Mouse (Mus musculus) erythroblast, adult 5-6 weeks (primary cell): ENCODE measurements around the gene Tm7sf3. TPM values are rescaled to one million over a fixed set of nuclear protein-coding genes. Genes with fewer than 3 reads are reported as not detected.

Source experiments
- ATAC-seq: replicated peaks from 2 replicates; pipeline ENCODE4 v1.8.0; 2016; ENCODE audit warnings: moderate number of reproducible peaks, mild to moderate bottlenecking, moderate TSS enrichment, inconsistent platforms; ENCODE audit not compliant: poor library complexity, low FRiP score, severe bottlenecking
- total RNA-seq, 2 experiments: library from RNA; stranded (forward) in 1 of 2; stranded (reverse) in 1 of 2; fragments of 150-400 nt in 1 of 2; fragments of 200-764, 138-1000 nt in 1 of 2; gene quantifications; 2 replicates each; pipeline versions ENCODE4 v1.2.3 to v1.2.4; 2015 to 2017; ENCODE audit warnings: low replicate concordance in 2 of 2

Tm7sf3 gene
- total RNA-seq, 2 experiments from 2014 or later, result 18.6 to 33.0 TPM

- peak; percentile 84 for ATAC-seq
These were observed 20.1 kb upstream of the Tm7sf3 start for GRCm38 (mm10) chr6:146662679-146663078.

DNA sequence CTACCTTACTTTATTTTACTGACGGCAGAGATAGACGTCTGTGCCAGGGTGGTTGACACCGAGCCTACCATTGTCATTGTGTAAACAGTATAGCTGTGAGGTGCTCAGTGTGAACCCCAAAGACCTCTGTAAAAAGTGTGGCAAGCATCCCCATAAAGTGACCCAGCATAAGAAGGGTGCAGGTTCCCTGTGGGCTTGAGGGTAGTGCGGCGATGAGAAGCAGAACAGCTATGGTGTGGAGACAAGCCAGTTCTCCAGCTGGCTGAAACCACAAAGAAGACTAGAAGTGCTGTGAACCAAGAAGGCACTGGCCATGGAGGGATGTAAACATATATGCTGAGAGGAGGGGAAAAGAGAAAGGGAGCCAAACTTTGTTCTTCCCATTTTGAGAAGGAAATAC is 19.0 kb upstream of the Tm7sf3 start:
- no peak for ATAC-seq

- ATAC-seq, result no peak
These were observed 18.0 kb upstream of the Tm7sf3 start for GRCm38 (mm10) chr6:146660591-146660990.

- ATAC-seq, result peak; percentile 57; the same call in 1 of the 2 replicates
These were observed 10.6 kb upstream of the Tm7sf3 start for GRCm38 (mm10) chr6:146653197-146653596.

DNA sequence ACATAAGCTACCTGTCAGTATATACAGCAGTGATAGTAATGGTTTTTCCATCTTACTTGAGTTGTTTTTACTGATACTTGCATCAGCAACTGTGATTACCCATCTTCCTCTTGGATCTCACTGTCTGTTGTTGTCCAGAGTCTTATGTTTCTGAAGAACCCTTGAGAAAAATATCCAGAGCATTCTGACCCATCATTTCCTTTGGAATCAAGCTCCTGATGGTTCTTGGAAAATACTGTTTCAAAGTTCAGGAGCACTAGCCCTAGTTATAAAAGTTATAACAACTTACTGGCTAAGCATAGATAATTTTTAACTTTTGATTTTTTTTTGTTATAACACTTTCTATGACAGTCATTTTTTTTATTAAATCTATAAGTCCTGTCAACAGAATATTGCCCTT is 8.8 kb upstream of the Tm7sf3 start:
- ATAC-seq, result no peak

DNA sequence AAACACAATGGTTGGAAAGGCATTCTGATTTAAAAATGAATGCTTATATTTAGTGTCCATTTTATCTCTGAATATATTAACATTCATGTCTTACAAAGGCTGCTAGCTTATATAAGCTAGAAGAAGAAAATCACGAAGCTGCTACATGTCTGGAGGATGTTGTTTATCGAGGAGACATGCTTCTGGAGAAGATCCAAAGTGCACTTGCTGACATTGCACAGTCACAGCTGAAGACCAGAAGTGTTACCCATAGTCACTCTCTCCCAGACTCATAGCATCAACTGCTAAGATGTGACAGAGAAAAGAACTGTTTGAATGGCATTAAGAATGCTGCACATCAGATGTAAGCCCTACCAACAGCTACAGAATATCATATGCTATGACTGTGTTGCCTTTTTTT is 7.4 kb upstream of the Tm7sf3 start:
- ATAC-seq, result no peak

- ATAC-seq, result peak; percentile 62
These were observed 553 bp upstream of the Tm7sf3 start for GRCm38 (mm10) chr6:146643184-146643570.

DNA sequence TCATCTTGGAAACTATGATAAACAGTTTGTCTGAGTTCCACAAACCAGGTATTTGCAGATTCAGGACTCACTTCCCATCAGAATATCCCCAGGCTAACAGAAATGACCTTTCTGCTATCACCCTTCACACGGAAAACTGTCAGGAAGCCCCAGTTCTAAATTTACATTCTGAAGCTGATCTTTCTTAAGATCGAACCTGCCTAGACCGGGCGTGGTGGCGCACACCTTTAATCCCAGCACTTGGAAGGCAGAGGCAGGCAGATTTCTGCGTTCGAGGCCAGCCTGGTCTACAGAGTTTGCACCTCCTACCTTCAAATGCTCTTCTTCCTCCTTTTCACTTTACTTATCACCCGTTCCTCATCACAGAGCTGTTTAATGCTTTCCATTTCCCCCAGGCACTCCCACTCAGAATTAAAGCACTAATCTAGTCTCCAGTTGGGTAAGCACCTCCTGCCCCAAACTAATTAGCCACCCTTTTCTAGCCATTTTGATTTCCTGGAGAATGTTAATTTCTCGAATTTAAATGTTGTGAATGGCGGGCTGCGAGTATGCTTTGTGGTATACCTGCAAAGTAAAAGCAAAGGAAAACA is 908 bp downstream of the Tm7sf3 start:
- peak; percentile 19 for ATAC-seq

DNA sequence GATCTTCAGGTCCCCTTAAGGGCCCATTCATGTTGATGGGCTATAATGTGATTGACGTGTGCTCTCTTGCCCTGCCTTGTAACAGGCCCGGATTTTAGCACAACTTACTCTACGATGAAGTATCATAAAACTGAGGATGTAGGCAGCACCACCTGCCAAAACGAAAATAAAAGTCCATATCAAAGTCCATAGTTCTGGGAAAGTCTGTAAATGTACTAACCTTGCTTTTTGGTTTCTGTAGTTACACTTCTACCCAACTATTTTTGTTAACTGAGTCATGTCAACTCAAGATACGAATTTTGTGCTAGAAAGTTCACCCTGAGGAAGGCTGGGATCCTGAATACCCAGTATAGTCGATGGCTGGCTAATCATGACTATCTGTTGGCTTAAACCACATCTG is 1.6 kb downstream of the Tm7sf3 start:
- no peak for ATAC-seq

DNA sequence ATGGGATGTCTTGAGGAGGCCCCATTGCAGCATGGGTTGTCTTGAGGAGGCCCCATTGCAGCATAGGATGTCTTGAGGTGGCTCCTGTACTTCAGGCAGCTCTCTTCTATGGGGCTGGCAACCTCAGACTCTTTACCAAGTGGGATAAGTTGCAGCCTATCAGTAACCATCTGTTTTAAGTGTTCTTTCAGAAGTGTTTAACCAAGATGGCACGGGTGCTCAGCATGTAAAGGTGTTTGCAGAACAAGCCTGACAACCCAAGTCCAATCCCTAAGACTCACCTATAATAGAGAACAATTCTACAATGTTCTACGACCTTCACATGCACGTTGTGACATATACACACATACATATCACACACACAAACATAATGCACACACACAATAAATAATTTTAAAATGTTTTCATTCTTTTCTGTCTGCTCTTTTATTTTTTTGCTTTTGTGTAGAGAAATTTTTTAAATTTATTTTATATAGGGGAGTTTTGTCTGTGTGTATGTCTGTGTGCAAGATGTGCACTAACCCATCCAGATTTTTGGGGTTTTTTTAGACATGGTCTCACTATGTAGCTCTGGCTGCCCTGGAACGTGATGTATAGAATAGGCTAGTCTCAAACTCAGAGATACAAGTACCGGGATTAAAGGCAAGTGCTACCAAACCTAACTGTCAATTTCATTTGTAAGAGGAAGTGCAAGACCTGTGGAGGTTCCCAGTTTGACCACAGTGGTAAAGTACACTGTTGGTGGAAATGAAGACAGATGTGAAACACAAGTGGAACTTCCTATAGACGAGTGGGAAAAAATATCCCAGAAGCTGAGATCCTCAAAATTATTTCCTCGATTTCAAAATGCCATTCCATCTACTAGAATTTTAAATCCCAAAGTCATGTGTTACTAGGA is 2.3 kb downstream of the Tm7sf3 start:
- ATAC-seq, result no peak

- no peak for ATAC-seq
These were observed 6.1 kb downstream of the Tm7sf3 start for GRCm38 (mm10) chr6:146636482-146636881.

DNA sequence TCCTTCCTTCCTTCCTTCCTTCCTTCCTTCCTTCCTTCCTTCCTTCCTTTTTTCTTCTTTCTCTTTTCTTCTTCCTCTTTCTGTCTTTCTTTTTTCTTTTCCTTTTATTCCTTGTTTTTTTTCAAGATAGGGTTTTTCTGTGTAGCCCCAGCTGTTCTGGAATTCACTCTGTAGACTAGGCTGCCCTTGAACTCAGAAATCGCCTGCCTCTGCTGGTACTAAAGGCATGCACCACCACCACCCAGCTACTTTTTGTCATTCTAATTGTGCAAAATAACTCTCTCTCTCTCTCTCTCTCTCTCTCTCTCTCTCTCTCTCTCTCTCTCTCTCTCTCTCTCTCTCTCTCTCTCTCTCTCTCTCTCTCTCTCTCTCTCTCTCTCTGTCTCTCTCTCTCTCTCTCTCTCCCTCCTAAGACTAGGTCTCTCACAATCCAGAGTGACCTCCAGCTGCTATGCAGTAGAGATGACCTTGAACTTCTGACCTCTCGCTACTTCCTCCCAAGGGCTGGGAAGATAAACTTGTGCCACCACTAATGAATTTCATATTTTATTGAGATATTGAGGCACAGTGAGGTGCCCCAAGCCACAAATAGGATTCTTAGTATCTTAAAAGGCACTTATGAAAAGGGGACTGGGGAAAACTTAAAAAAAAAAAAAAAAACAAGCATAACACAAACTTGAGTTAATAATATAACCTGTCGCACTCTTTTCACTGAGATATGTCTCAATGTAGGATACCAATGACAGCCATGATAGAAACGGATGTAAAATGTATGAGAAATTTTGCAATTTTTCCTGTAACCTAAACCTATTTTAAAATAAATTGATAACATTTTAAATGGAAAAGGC is 7.6 kb downstream of the Tm7sf3 start:
- ATAC-seq, result no peak

- ATAC-seq, result peak; percentile 20; the same call in 1 of the 2 replicates
These were observed 8.5 kb downstream of the Tm7sf3 start for GRCm38 (mm10) chr6:146634015-146634722.

- peak; percentile 24; the same call in 1 of the 2 replicates for ATAC-seq
These were observed 9.0 kb downstream of the Tm7sf3 start for GRCm38 (mm10) chr6:146633629-146634014.

- ATAC-seq, result 0 out of 2 replicates have a peak, but pooled peaks have one; percentile 11
These were observed 9.5 kb downstream of the Tm7sf3 start for GRCm38 (mm10) chr6:146633097-146633496.

- ATAC-seq, result no peak
These were observed 10.2 kb downstream of the Tm7sf3 start for GRCm38 (mm10) chr6:146632403-146632802.

DNA sequence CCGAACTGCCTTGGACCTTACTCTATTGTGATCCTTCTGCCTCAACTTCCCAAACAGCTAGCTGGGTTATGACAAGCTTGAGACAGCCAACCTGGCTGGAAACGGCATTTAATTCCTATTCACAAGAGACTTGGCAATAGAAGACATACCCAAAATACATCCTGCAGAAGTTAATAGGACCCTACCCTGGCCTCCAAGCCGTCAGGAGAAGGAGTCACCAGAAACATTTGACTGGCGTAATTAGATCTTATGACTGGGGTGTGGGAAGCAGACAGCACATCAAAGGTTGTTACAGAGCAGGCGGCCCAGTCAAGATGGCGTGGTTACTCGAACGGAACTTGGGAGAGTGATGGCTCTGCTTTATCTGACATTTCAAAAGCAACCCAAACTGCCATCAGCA is 10.8 kb downstream of the Tm7sf3 start:
- no peak for ATAC-seq

GRCm38 (mm10) chr6:146630961-146631360 is 11.7 kb downstream of the Tm7sf3 start:
- ATAC-seq, result no peak
